Mouse (Mus musculus): ENCODE results near the gene Irak4.

DNA sequence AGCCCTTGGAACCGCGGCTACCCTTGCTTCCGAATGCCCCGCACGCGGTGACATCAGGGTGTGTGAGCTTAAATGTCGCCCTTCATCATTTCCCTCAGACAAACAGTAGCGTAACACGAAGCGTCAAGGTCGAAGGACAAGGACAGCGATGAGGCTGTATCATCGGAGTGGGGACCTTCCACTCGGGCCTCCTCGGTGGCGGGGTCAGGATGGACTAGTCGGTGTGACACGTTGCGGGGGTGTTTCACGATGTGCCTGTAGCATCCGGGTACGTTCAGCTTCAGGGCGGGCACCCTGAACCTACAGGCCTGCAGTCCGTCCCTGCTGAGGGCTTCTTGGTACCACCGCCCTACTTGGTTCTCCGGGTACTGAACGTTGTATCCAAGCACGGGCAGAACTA, 20.2 kb upstream of the Irak4 start:
- TF ChIP-seq CTCF (conservative IDR thresholded peaks at IDR 0.05; ENCODE audit: insufficient read depth, insufficient read length, low read depth, low read length) (no peak), POLR2A (IDR thresholded peaks at IDR 0.05; ENCODE audit: low read depth, low read length) (no peak)
